Mouse (Mus musculus): Measurements from ENCODE around the gene Olfr1344. TPM values are rescaled to one million over a fixed set of nuclear protein-coding genes. Genes with fewer than 3 reads are reported as not detected.

Gene Olfr1344
- polyA plus RNA-seq (2012; rRNA removed), result not detected in 2 replicates

GRCm38 (mm10) chr7:6438388-6438787 is at the start of gene Olfr1344:
Olfr1344 (plus strand) TSS chr7:6438688.

DNA sequence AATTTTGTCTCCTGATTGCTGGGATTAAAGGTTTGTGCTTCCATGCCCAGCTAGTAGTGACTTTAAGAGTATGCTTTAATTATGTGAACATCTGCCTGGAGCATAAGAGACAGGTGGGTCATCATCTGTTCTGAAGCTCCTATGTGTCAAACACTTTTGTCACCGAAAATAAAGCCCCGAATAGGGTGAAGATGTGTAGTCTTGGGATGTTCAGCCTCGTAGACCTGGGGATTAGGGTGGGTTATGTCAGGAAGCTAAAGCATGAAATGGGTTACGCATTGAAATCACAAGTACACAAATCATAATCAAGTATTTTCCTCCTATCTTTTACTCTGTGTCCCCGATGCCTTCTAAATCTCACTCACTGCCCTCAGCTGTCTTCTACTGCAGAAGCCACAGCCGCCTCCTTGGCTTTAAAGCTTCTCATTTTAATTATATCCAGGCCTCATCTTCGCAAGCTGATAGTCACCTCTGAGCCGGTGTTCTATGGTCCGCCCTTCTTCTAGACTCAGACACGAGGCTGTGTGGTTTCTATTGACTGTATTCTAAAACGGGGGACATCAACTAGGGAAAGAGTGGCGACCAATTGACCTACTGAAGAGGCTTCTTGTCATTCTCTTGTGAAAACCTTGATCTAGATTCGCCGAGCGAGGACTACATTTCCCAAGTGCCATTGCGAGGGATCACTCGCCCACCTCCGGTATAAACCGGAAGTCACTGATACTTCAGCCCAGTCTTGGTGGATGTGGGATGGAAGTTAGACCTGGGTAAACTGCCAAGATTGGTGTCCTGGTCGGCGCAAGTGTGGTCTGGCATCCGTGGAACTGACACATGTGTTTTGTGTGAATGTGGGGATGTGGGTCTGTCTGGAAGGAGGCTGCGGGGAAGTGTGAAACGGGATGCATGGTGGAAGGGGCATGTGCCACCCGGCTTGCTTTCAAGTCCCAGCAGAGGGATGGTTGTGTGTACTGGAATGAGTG is 40.2 kb upstream of the Olfr1344 start, which contains the start of gene Smim17:
Gene Smim17 (plus strand): TSS at position 720 of the 980 bp plus-strand sequence.

DNA sequence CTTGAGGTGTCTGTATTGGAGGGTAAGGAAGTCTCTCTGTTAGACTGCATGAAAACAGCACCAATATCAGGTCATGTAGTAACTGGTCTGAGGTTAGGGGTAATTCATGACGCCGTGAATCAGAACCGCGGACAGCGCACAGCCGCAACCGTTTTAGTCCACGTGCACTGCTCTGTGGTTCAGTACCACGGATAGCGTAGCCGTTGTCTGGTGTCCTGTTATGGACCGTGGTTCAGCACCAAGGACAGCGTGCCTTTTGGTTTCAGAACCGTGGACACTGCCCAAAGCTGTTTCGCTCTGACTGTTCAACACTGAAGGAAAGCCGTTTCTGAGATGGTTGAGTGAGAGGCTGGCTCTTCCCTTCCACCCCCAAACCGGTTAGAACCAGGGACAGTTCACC is 28.4 kb upstream of the Olfr1344 start, which contains the start of gene Gm20715:
Gene Gm20715 (plus strand): TSS at position 235 of the 400 bp plus-strand sequence.

DNA sequence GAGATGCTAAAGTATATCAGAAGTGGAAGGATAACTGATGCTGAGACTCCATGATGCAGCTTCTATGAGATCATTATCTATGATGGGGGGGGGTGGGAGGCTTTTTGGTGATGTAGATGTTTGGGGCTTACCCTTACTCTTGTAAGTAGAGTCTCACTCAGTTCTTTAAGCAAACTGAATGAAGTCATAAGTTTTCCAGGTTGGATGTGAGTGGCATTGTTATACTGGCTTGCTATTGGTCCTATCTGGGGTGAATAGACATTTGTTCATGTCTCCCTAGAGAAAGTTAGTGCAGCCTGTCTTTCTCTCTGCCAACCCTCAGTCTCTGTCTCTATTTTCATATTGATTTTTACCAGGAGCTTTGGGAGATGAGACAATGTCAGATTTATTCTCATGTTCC is 17.4 kb downstream of the Olfr1344 start, which contains the start of gene Olfr1336:
Gene Olfr1336 (plus strand): TSS at position 301 of the 400 bp plus-strand sequence.

GRCm38 (mm10) chr7:6466951-6467350 is 28.5 kb downstream of the Olfr1344 start, which contains the start of gene Olfr1346:
Olfr1346 (plus strand) TSS chr7:6467101.

DNA sequence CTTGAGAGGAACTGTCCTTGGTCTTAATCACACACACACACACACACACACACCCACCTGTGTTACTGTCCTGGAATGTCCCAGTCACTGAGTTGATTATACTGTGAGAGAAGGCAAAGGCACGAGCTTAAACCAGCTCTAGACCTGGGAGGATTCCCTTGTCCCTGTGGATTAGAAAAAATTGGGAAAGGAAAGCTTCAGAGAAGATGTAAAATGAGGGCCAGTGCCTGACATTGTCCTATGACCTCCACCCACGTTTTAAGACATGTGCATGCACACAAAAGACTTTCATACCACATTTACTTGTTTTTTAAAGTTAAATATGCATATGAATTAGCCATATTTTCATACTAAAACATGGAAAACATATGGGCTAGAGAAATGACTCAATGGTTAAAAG is 48.4 kb downstream of the Olfr1344 start, which contains the start of gene Olfr5:
Gene Olfr5 (minus strand): TSS at position 101 of the 400 bp plus-strand sequence.

Other genes starting within 250 kb of the Olfr1344 start
- not detected in 2 replicates for gene Galp, start 241.6 kb upstream of the Olfr1344 start, polyA plus RNA-seq (2012; rRNA removed)
- not detected in 2 replicates for gene Zscan5b, start 216.4 kb upstream of the Olfr1344 start, polyA plus RNA-seq (2012; rRNA removed)
- gene Epp13, start 186.0 kb upstream of the Olfr1344 start, polyA plus RNA-seq (2012; rRNA removed), result 1.3 TPM in 1 of 2 replicates, not detected in the other
- 0.05 and 0.12 TPM in 2 replicates for gene Zfp667, start 152.1 kb upstream of the Olfr1344 start, polyA plus RNA-seq (2012; rRNA removed)
- gene Zfp583, start 107.4 kb upstream of the Olfr1344 start, polyA plus RNA-seq (2012; rRNA removed), result 0.09 TPM in 1 of 2 replicates, not detected in the other
- not detected in 2 replicates for gene Gm3854, start 94.9 kb upstream of the Olfr1344 start, polyA plus RNA-seq (2012; rRNA removed)
- 0.01 TPM in 1 of 2 replicates, not detected in the other for gene Zfp78, start 75.4 kb upstream of the Olfr1344 start, polyA plus RNA-seq (2012; rRNA removed)
- gene Zfp28, start 55.4 kb upstream of the Olfr1344 start, polyA plus RNA-seq (2012; rRNA removed), result 0.17 and 0.54 TPM in 2 replicates
- not detected in 2 replicates for gene Smim17, start 40.0 kb upstream of the Olfr1344 start, polyA plus RNA-seq (2012; rRNA removed)
- not detected in 2 replicates for gene Gm20715, start 28.4 kb upstream of the Olfr1344 start, polyA plus RNA-seq (2012; rRNA removed)
- not detected in 2 replicates for gene Olfr1336, start 17.5 kb downstream of the Olfr1344 start, polyA plus RNA-seq (2012; rRNA removed)
- not detected in 2 replicates for gene Olfr1346, start 28.4 kb downstream of the Olfr1344 start, polyA plus RNA-seq (2012; rRNA removed)
- not detected in 2 replicates for gene Olfr5, start 48.3 kb downstream of the Olfr1344 start, polyA plus RNA-seq (2012; rRNA removed)
- gene Olfr1347, start 61.1 kb downstream of the Olfr1344 start, polyA plus RNA-seq (2012; rRNA removed), result not detected in 2 replicates
- gene Olfr1348, start 70.1 kb downstream of the Olfr1344 start, polyA plus RNA-seq (2012; rRNA removed), result not detected in 2 replicates
- not detected in 2 replicates for gene Olfr1349, start 84.3 kb downstream of the Olfr1344 start, polyA plus RNA-seq (2012; rRNA removed)
- gene Olfr1350, start 126.2 kb downstream of the Olfr1344 start, polyA plus RNA-seq (2012; rRNA removed), result not detected in 2 replicates

Data from stomach, adult 2 months (tissue).